Mouse (Mus musculus) lung, embryonic 16.5 days (tissue): ENCODE measurements at regions not wholly inside any gene's neighbourhood (a gene's known extent, or its start where the extent isn't known, plus 50 kb on each side); places are given as distances from the start of the nearest gene placed in this dataset.
A peak's percentile ranks its signal among the peaks of the same experiment; 100 is the strongest.

ENCODE experiments used
- ATAC-seq: fragments of 200-750 bp; cut with Nextera tagmentation; 2 replicates; pipeline ENCODE4 v1.8.0; 2017; ENCODE audit warnings: low read depth, mild to moderate bottlenecking, moderate library complexity
- H3K27ac ChIP-seq: fragments of 300-500 bp; sonication (generic); 2 replicates; pipeline ENCODE4 v1.5.1; 2014; ENCODE audit warnings: mild to moderate bottlenecking, control low read depth, low read length
- H3K27me3 ChIP-seq: fragments of 300-500 bp; sonication (generic); 2 replicates; pipeline ENCODE4 v1.6.1; 2014; ENCODE audit warnings: low read depth, low read length, mixed read lengths; ENCODE audit not compliant: control insufficient read depth, insufficient read depth
- H3K36me3 ChIP-seq: fragments of 300-500 bp; sonication (generic); 2 replicates; pipeline ENCODE4 v1.6.1; 2014; ENCODE audit warnings: low read length; ENCODE audit not compliant: control insufficient read depth, insufficient read depth
- H3K4me1 ChIP-seq: fragments of 300-500 bp; sonication (generic); replicated peaks from 2 replicates; pipeline ENCODE4 v1.6.1; 2014; ENCODE audit warnings: low read length, mixed read lengths; ENCODE audit not compliant: control insufficient read depth, insufficient read depth
- H3K4me2 ChIP-seq: fragments of 300-500 bp; sonication (generic); 2 replicates; pipeline ENCODE4 v1.6.1; 2014; ENCODE audit warnings: low read depth, low read length, control low read depth
- H3K4me3 ChIP-seq: fragments of 300-500 bp; sonication (generic); 2 replicates; pipeline ENCODE4 v1.5.1; 2014; ENCODE audit warnings: mild to moderate bottlenecking, low read length, control low read depth
- H3K9ac ChIP-seq: fragments of 300-500 bp; sonication (generic); 2 replicates; pipeline ENCODE4 v1.6.1; 2014; ENCODE audit warnings: low read length, control low read depth
- H3K9me3 ChIP-seq: fragments of 300-500 bp; sonication (generic); 2 replicates; pipeline ENCODE4 v1.6.1; 2016; ENCODE audit warnings: low read length; ENCODE audit not compliant: control insufficient read depth
- WGBS: fragments of 180-500 bp; shearing (Covaris S2); extraction: QIAGEN DNeasy Blood & Tissue Kit; methylation state at CpG from one replicate; pipeline ENCODE4 v1.1.7; 2014; 5-methylcytosine and 5-hydroxymethylcytosine counted together

GRCm38 (mm10) chr7:130064500-130064899 lies 455.7 kb downstream of the Ate1 start:
- Histone ChIP-seq H3K9ac (no peak overlapping the region), H3K27ac (no peak overlapping the region), H3K9me3 (no peaks in the 10 kb centered on the region), H3K4me2 (no peak overlapping the region), H3K36me3 (no peaks in the 10 kb centered on the region), H3K4me3 (no peak overlapping the region), H3K4me1 (peaks cover 11% of the 10 kb centered on the region), H3K27me3 (no peaks in the 10 kb centered on the region)
- ATAC-seq: peak; percentile 43; the same call in 1 of the 2 replicates
- whole genome bisulfite sequencing: 22% methylated on average over 7 of the region's 7 CpGs

GRCm38 (mm10) chr7:130068316-130068715 lies 451.9 kb downstream of the Ate1 start:
- Histone ChIP-seq H3K36me3 (no peaks in the 10 kb centered on the region), H3K4me2 (no peak overlapping the region), H3K27ac (0 out of 2 replicates have a peak overlapping the region, but pooled peaks have one; percentile 22), H3K27me3 (no peaks in the 10 kb centered on the region), H3K4me3 (no peak overlapping the region), H3K9me3 (no peaks in the 10 kb centered on the region), H3K4me1 (peaks cover 12% of the 10 kb centered on the region), H3K9ac (no peak overlapping the region)
- ATAC-seq: 0 out of 2 replicates have a peak, but pooled peaks have one; percentile 4
- WGBS: 46% methylated on average over 3 of the region's 3 CpGs

GRCm38 (mm10) chr7:130073388-130073787 lies 446.8 kb downstream of the Ate1 start:
- ATAC-seq: peak; percentile 74
- WGBS: 13% methylated on average over 11 of the region's 11 CpGs
- H3K27ac ChIP-seq: peak overlapping the region; percentile 83
- H3K4me1 ChIP-seq: peaks cover 14% of the 10 kb centered on the region
- H3K4me3 ChIP-seq: peak overlapping the region; percentile 37
- H3K27me3 ChIP-seq: no peaks in the 10 kb centered on the region
- no peaks in the 10 kb centered on the region for H3K36me3 ChIP-seq
- no peaks in the 10 kb centered on the region for H3K9me3 ChIP-seq
- H3K9ac ChIP-seq: peak overlapping the region; percentile 55; the same call in 1 of the 2 replicates
- peak overlapping the region; percentile 63 for H3K4me2 ChIP-seq

- 9% methylated on average over 27 of the region's 27 CpGs for WGBS
- H3K4me2 ChIP-seq: peak overlapping the region; percentile 63
- no peaks in the 10 kb centered on the region for H3K36me3 ChIP-seq
- no peaks in the 10 kb centered on the region for H3K9me3 ChIP-seq
- peak; percentile 67 for ATAC-seq
- H3K4me3 ChIP-seq: peak overlapping the region; percentile 37
- no peaks in the 10 kb centered on the region for H3K27me3 ChIP-seq
- H3K27ac ChIP-seq: peak overlapping the region; percentile 83
- peaks cover 14% of the 10 kb centered on the region for H3K4me1 ChIP-seq
- H3K9ac ChIP-seq: peak overlapping the region; percentile 55
These were observed 446.0 kb downstream of the Ate1 start for GRCm38 (mm10) chr7:130073890-130074819.

GRCm38 (mm10) chr7:130082662-130083061 lies 437.5 kb downstream of the Ate1 start:
- H3K4me1 ChIP-seq: peaks cover 6% of the 10 kb centered on the region; the same call in 1 of the 2 replicates
- H3K27ac ChIP-seq: no peak overlapping the region; the same call in 1 of the 2 replicates
- H3K27me3 ChIP-seq: no peaks in the 10 kb centered on the region
- H3K4me2 ChIP-seq: no peak overlapping the region
- no peak for ATAC-seq
- 71% methylated on average over 4 of the region's 4 CpGs for WGBS
- H3K4me3 ChIP-seq: no peak overlapping the region
- no peaks in the 10 kb centered on the region for H3K9me3 ChIP-seq
- H3K36me3 ChIP-seq: no peaks in the 10 kb centered on the region
- no peak overlapping the region for H3K9ac ChIP-seq

GRCm38 (mm10) chr7:130085706-130086105 lies 434.5 kb downstream of the Ate1 start:
- Histone ChIP-seq H3K4me1 (peaks cover 6% of the 10 kb centered on the region; the same call in 1 of the 2 replicates), H3K27me3 (no peaks in the 10 kb centered on the region), H3K4me2 (no peak overlapping the region), H3K36me3 (no peaks in the 10 kb centered on the region), H3K9ac (no peak overlapping the region), H3K27ac (no peak overlapping the region), H3K9me3 (no peaks in the 10 kb centered on the region), H3K4me3 (no peak overlapping the region)
- ATAC-seq: no peak

- Histone ChIP-seq H3K27ac (no peak overlapping the region), H3K27me3 (no peaks in the 10 kb centered on the region), H3K4me2 (no peak overlapping the region), H3K9ac (no peak overlapping the region), H3K36me3 (no peaks in the 10 kb centered on the region), H3K9me3 (no peaks in the 10 kb centered on the region), H3K4me1 (no peaks in the 10 kb centered on the region), H3K4me3 (no peak overlapping the region)
- no peak for ATAC-seq
- WGBS: 87% methylated on average over 8 of the region's 8 CpGs
These were observed 430.1 kb downstream of the Ate1 start for GRCm38 (mm10) chr7:130089896-130090610.

GRCm38 (mm10) chr7:130091942-130092341 lies 428.2 kb downstream of the Ate1 start:
- Histone ChIP-seq H3K4me1 (no peaks in the 10 kb centered on the region), H3K27me3 (no peaks in the 10 kb centered on the region), H3K9ac (no peak overlapping the region), H3K27ac (no peak overlapping the region), H3K9me3 (no peaks in the 10 kb centered on the region), H3K4me2 (no peak overlapping the region), H3K36me3 (no peaks in the 10 kb centered on the region), H3K4me3 (no peak overlapping the region)
- no peak for ATAC-seq
- WGBS: 73% methylated on average over 3 of the region's 3 CpGs

GRCm38 (mm10) chr7:130095141-130095540 lies 425.0 kb downstream of the Ate1 start:
- no peak for ATAC-seq
- Histone ChIP-seq H3K27ac (no peak overlapping the region), H3K4me2 (no peak overlapping the region), H3K4me1 (peaks cover 6% of the 10 kb centered on the region; the same call in 1 of the 2 replicates), H3K9ac (no peak overlapping the region), H3K4me3 (no peak overlapping the region), H3K36me3 (no peaks in the 10 kb centered on the region), H3K27me3 (no peaks in the 10 kb centered on the region), H3K9me3 (no peaks in the 10 kb centered on the region)
- 70% methylated on average over 4 of the region's 4 CpGs for WGBS
